Mouse (Mus musculus) CH12.LX (cell line): Measurements from ENCODE around the gene Slc10a4. TPM values are rescaled to one million over a fixed set of nuclear protein-coding genes. Genes with fewer than 3 reads are reported as not detected.

Experiments used
- DNase-seq: peaks from one replicate; pipeline ENCODE4 v3.0.0-alpha.2; 2013; ENCODE audit errors: extremely low read depth
- H3K27ac ChIP-seq: 2 replicates; pipeline ENCODE4 v1.5.1; 2012; ENCODE audit warnings: low read depth, mild to moderate bottlenecking, control low read depth, moderate library complexity; ENCODE audit not compliant: insufficient read depth
- H3K27me3 ChIP-seq: replicated peaks from 2 replicates; pipeline ENCODE3; 2012; ENCODE audit warnings: inconsistent platforms
- H3K36me3 ChIP-seq, 2 experiments: replicated peaks in 1 of 2; 2 replicates each; pipeline versions ENCODE3 to v1.6.1; 2012; ENCODE audit warnings: inconsistent platforms in 1 of 2, low read length in 1 of 2, mild to moderate bottlenecking in 1 of 2, mixed read lengths in 1 of 2, moderate library complexity in 1 of 2; ENCODE audit not compliant: control insufficient read depth in 1 of 2, insufficient read depth in 1 of 2
- H3K4me1 ChIP-seq, 2 experiments: 2 replicates each; pipeline ENCODE4 v1.6.1; 2012; ENCODE audit warnings: inconsistent platforms in 1 of 2, moderate library complexity in 1 of 2; ENCODE audit not compliant: insufficient read depth in 2 of 2, control insufficient read depth in 1 of 2
- H3K4me2 ChIP-seq: 2 replicates; pipeline ENCODE4 v1.6.1; 2012; ENCODE audit warnings: low read depth, mild to moderate bottlenecking, control low read depth; ENCODE audit not compliant: poor library complexity, insufficient read depth, severe bottlenecking
- H3K4me3 ChIP-seq, 3 experiments: fragments of 150-350 bp in 1 of 3; sonication (generic) in 1 of 3; replicated peaks in 1 of 3; 2 replicates each; pipeline versions ENCODE3 to v1.5.1; 2011 to 2012; ENCODE audit warnings: low read depth in 2 of 3, low read length in 2 of 3, mild to moderate bottlenecking in 2 of 3, moderate library complexity in 2 of 3, control low read depth in 1 of 3, improper control_type of control experiment in 1 of 3, inconsistent platforms in 1 of 3, mixed read lengths in 1 of 3; ENCODE audit not compliant: poor library complexity in 1 of 3
- H3K79me2 ChIP-seq: replicated peaks from 2 replicates; pipeline ENCODE4 v1.6.1; 2012; ENCODE audit warnings: mild to moderate bottlenecking, moderate library complexity; ENCODE audit not compliant: control insufficient read depth, poor library complexity, insufficient read depth, severe bottlenecking; ENCODE audit errors: extremely low read depth
- H3K9ac ChIP-seq: 2 replicates; pipeline ENCODE4 v1.6.1; 2012; ENCODE audit warnings: low read depth, mild to moderate bottlenecking, control low read depth, moderate library complexity; ENCODE audit not compliant: insufficient read depth
- H3K9me3 ChIP-seq: replicated peaks from 2 replicates; pipeline ENCODE3; 2012; ENCODE audit warnings: low read length, inconsistent platforms, mixed read lengths
- CTCF ChIP-seq, 2 experiments: IDR thresholded peaks in 1 of 2; conservative IDR thresholded peaks in 1 of 2; 2 replicates each; pipeline ENCODE4 v1.5.1; 2011 to 2012; ENCODE audit warnings: low read depth in 2 of 2, low read length in 2 of 2, improper control_type of control experiment in 1 of 2, inconsistent platforms in 1 of 2, mild to moderate bottlenecking in 1 of 2, moderate library complexity in 1 of 2
- E2F4 ChIP-seq: IDR thresholded peaks from 2 replicates; pipeline ENCODE4 v1.6.1; 2011; ENCODE audit warnings: low read depth, low read length, improper control_type of control experiment; ENCODE audit not compliant: insufficient replicate concordance
- JUN ChIP-seq: IDR thresholded peaks from 2 replicates; pipeline ENCODE4 v1.6.1; 2011; ENCODE audit warnings: low read depth, mild to moderate bottlenecking, low read length, improper control_type of control experiment, moderate library complexity; ENCODE audit not compliant: insufficient read depth
- JUND ChIP-seq: conservative IDR thresholded peaks from 2 replicates; pipeline ENCODE4 v1.6.1; 2011; ENCODE audit warnings: low read depth, low read length, improper control_type of control experiment
- MAX ChIP-seq: IDR thresholded peaks from 2 replicates; pipeline ENCODE4 v1.6.1; 2011; ENCODE audit warnings: low read length, improper control_type of control experiment
- MAZ ChIP-seq: IDR thresholded peaks from 2 replicates; pipeline ENCODE4 v1.6.1; 2012; ENCODE audit warnings: low read depth, mild to moderate bottlenecking, inconsistent platforms, low read length, improper control_type of control experiment, moderate library complexity
- MXI1 ChIP-seq: IDR thresholded peaks from 2 replicates; pipeline ENCODE4 v1.6.1; 2011; ENCODE audit warnings: mild to moderate bottlenecking, low read depth, low read length, improper control_type of control experiment
- NRF1 ChIP-seq: IDR thresholded peaks from 2 replicates; pipeline ENCODE4 v1.6.1; 2014; ENCODE audit warnings: low read depth, mild to moderate bottlenecking, inconsistent platforms, low read length, improper control_type of control experiment, moderate library complexity
- RAD21 ChIP-seq: IDR thresholded peaks from 2 replicates; pipeline ENCODE4 v1.6.1; 2011; ENCODE audit warnings: low read depth, mild to moderate bottlenecking, low read length, improper control_type of control experiment, moderate library complexity
- SMC3 ChIP-seq: IDR thresholded peaks from 2 replicates; pipeline ENCODE4 v1.6.1; 2011; ENCODE audit warnings: low read depth, low read length, improper control_type of control experiment
- TBP ChIP-seq: conservative IDR thresholded peaks from 2 replicates; pipeline ENCODE4 v1.6.1; 2011; ENCODE audit warnings: low read depth, low read length, improper control_type of control experiment
- TCF12 ChIP-seq: IDR thresholded peaks from 2 replicates; pipeline ENCODE4 v1.6.1; 2014; ENCODE audit warnings: low read depth, mild to moderate bottlenecking, inconsistent platforms, low read length, improper control_type of control experiment
- ZC3H11A ChIP-seq: IDR thresholded peaks from 2 replicates; pipeline ENCODE4 v1.6.1; 2012; ENCODE audit warnings: low read depth, mild to moderate bottlenecking, inconsistent platforms, low read length, improper control_type of control experiment
- ZKSCAN1 ChIP-seq: IDR thresholded peaks from 2 replicates; pipeline ENCODE4 v1.6.1; 2012; ENCODE audit warnings: low read depth, inconsistent platforms, low read length, improper control_type of control experiment, borderline replicate concordance
- ZNF384 ChIP-seq: IDR thresholded peaks from 2 replicates; pipeline ENCODE4 v1.6.1; 2012; ENCODE audit warnings: low read depth, low read length, improper control_type of control experiment, inconsistent platforms
- dilution Hi-C: fragments of 300-500 bp; cut with MboI; formaldehyde crosslinking; loops from 2 replicates; pipeline ENCODE4 v1.14.3; 2020; ENCODE audit warnings: low sequenced_read_pairs; ENCODE audit not compliant: extremely low pct_unique_long_range_greater_than_20kb, extremely low pct_ligation_motif_present
- in situ Hi-C: fragments of 300-500 bp; cut with MboI; formaldehyde crosslinking; loops from 3 replicates; pipeline ENCODE4 v1.14.3; 2019; ENCODE audit warnings: low sequenced_read_pairs, low pct_ligation_motif_present, low pct_unique_long_range_greater_than_20kb, mixed read lengths
- polyA plus RNA-seq: library from polyadenylated mRNA; unstranded; fragments of >175 nt; gene quantifications from 2 replicates; pipeline ENCODE4 v1.2.1, GENCODE M21; 2012; ENCODE audit warnings: low read depth; ENCODE audit not compliant: insufficient read length
- total RNA-seq, 2 experiments: library from RNA; depleted of rRNA; stranded (reverse); fragments of 300-350 nt in 1 of 2; fragments of >200 nt in 1 of 2; gene quantifications; 2 replicates each; pipeline ENCODE4 v1.2.3; 2012 to 2014

Slc10a4 gene
- total and polyA plus RNA-seq, 3 experiments = not detected

DNA sequence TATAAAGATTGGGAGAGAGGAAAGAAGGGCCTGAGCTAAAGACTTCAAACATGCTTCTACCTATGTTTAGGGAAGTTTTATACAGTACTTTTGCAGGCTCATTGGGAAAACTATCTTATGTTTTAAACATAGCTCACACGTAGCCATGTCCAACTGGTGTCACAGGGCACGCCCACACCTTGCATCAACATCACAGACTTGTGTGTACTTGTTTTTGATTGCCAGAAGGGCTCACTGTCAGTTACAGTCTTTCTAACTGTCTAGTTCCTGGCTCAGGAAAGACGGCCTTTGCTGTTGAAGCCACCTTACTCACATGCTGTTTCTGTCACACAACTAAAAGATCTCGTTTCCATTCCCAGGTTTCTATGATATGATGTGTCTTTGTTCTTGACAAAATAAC lies 30.1 kb upstream of the Slc10a4 start:
- no peak overlapping the region for H3K9ac ChIP-seq
- H3K27me3 ChIP-seq = no peaks in the 10 kb centered on the region
- peaks cover 0 to 61% of the 10 kb centered on the region in 2 experiments for H3K36me3 ChIP-seq
- H3K4me2 ChIP-seq = no peak overlapping the region
- no peaks in the 10 kb centered on the region for H3K79me2 ChIP-seq
- H3K9me3 ChIP-seq = no peaks in the 10 kb centered on the region
- TF ChIP-seq MAZ (no peak), TBP (no peak), TCF12 (no peak), JUN (no peak), MAX (no peak), MXI1 (no peak), ZNF384 (no peak), ZC3H11A (no peak), NRF1 (no peak)
- in situ Hi-C loops = no loop called here
- no peak overlapping the region for H3K4me3 ChIP-seq
- no peaks in the 10 kb centered on the region for H3K4me1 ChIP-seq
- no peak for DNase-seq
- dilution Hi-C loops = no loop called here
- H3K27ac ChIP-seq = no peak overlapping the region

DNA sequence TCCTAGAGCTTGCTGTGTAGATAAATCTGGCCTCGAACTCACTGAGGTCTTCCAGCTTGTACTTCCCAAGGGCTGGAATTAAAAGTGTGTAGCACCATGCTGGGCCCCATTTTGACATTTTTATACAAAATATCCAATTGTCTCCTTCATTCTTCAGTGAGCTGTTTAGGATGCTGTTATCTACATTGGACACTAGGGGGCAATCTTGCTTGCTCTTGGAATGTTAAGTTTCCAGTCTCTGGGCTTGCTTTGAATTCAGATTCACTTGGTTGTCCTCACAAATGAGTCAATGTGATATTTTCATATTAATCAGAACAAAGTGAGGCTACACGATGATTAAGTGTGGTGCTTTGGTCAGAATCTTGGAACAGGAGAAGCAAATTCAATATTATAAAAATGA lies 22.6 kb upstream of the Slc10a4 start:
- Histone ChIP-seq H3K27me3 (no peaks in the 10 kb centered on the region), H3K4me3 (no peak overlapping the region), H3K4me1 (peaks cover 0 to 7% of the 10 kb centered on the region in 2 experiments; a peak in 1 of 4 replicates), H3K79me2 (no peaks in the 10 kb centered on the region), H3K9ac (no peak overlapping the region), H3K4me2 (no peak overlapping the region), H3K9me3 (no peaks in the 10 kb centered on the region), H3K36me3 (peaks cover 0 to 14% of the 10 kb centered on the region in 2 experiments), H3K27ac (no peak overlapping the region)
- DNase-seq = peak; percentile 62
- peak; percentile 10; the same call in 1 of the 2 replicates for TF ChIP-seq ZNF384
- no peak for TF ChIP-seq E2F4
- TF ChIP-seq ZC3H11A = peak; percentile 31; the same call in 1 of the 2 replicates
- TF ChIP-seq SMC3 = peak; percentile 76
- TF ChIP-seq ZKSCAN1 = no peak
- peak; percentile 85 to 89 for TF ChIP-seq CTCF (conservative IDR thresholded peaks at IDR 0.05 in 1 of 2, IDR thresholded peaks at IDR 0.05 in 1 of 2; ENCODE audit: low read depth in 2 of 2, low read length in 2 of 2)
- peak; percentile 88 for TF ChIP-seq RAD21
- TF ChIP-seq JUND = 0 out of 2 replicates have a peak, but pooled peaks have one; percentile 11
- dilution Hi-C loops = no loop called here
- in situ Hi-C loops = loop anchor here (5.0 kb wide), 1 partner anchor 398 kb away; no protein-coding TSS in a partner anchor
